Mouse (Mus musculus) stomach, postnatal 0 days (tissue): ENCODE data around the gene Olfr94.
A peak's percentile ranks its signal among the peaks of the same experiment; 100 is the strongest.

Experiments
- CTCF ChIP-seq: IDR thresholded peaks from 2 replicates; pipeline ENCODE4 v1.5.1; 2016; ENCODE audit warnings: antibody characterized with exemption, low read depth, mild to moderate bottlenecking, moderate library complexity
- EP300 ChIP-seq: optimal IDR thresholded peaks from 2 replicates; pipeline ENCODE3; 2016; ENCODE audit warnings: antibody characterized with exemption

DNA sequence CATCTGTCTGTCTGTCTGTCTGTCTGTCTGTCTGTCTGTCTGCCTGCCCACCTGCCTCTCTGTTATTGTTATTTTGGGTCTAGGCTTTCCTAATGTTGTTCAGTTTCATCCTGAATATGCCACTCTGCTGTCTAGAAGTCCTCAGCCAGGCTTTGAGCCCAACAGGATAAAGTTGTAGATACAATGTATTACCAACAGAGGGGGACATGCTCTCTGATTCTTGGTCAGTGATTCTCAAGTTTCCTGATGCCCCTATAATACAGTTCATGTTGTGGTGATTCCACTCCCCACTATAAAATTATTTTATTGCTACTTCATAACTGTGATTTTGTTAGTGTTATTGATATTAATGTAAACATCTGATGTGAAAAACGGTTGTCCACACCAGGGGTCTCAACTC lies 21.1 kb upstream of the Olfr94 start:
- TF ChIP-seq EP300, result no peak
- TF ChIP-seq CTCF, result peak; percentile 64
